Mouse (Mus musculus): Measurements from ENCODE around the gene Fryl. TPM values are rescaled to one million over a fixed set of nuclear protein-coding genes. Genes with fewer than 3 reads are reported as not detected.

The Fryl gene
- polyA plus RNA-seq, 1 experiment from 2014 or later: 20.8 TPM

DNA sequence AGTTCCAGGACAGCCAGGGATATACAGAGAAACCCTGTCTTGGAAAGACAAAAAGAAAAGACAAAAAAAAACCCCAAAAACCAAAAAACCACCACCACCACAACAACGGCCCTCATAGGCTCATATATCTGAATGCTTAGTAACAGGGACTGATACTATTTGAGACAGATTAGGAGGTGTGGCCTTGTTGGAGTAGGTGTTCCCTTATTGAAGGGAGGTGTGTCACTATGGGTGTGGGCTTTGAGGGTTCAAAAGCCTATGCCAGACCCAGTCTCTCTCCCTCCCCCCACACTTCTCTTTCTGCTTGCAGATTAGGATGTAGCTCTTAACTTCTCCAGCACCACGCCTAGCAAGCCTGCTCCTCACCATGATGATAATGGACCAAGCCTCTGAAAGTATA, 114.7 kb downstream of the Fryl start:
- H3K36me3 ChIP-seq (ENCODE audit: control insufficient read depth, insufficient read depth, low read length): 0 out of 2 replicates have a peak, but pooled peaks cover 3% of the 10 kb centered on the region
- H3K4me3 ChIP-seq (ENCODE audit: low read depth, low read length): no peak overlapping the region
- no peaks in the 10 kb centered on the region for H3K4me1 ChIP-seq (replicated peaks; ENCODE audit: control insufficient read depth, insufficient read depth)
- no peak overlapping the region for H3K4me2 ChIP-seq (replicated peaks; ENCODE audit: low read depth)
- H3K9me3 ChIP-seq (ENCODE audit: control insufficient read depth, low read length): no peaks in the 10 kb centered on the region
- no peak for TF ChIP-seq EP300 (optimal IDR thresholded peaks at IDR 0.05)
- DNase-seq (ENCODE audit: low spot score): no peak
- no peak overlapping the region for H3K27ac ChIP-seq (replicated peaks)
- no peak overlapping the region for H3K9ac ChIP-seq (ENCODE audit: low read length)
- WGBS: 92% methylated on average over 2 of the region's 2 CpGs
- no peak for ATAC-seq (ENCODE audit: low FRiP score, low TSS enrichment)
- H3K27me3 ChIP-seq (ENCODE audit: control insufficient read depth, insufficient read depth, low read length): no peaks in the 10 kb centered on the region

DNA sequence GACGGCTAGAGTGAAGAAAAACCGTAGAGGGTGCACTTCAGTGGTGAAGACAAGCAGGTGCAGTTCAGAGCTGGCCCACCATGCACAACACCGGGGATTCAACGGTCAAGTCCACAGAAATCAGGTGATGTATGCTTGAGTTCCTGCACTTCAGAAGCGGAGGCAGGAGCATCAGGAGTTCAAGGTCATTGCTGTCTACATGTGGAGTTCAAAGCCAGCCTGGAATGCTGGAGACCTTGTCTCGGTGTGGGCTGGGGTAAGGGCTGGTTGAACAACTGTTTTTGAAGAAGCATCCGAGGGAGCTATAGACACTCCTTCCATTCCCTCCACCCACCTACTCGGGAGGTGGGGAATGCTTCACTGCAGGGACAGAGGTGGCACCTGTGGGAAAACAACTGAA, 115.3 kb downstream of the Fryl start:
- no peak for TF ChIP-seq EP300 (optimal IDR thresholded peaks at IDR 0.05)
- TF ChIP-seq CTCF (IDR thresholded peaks at IDR 0.05; ENCODE audit: low read depth): no peak
- no peak overlapping the region for H3K9ac ChIP-seq (ENCODE audit: low read length)
- H3K4me2 ChIP-seq (replicated peaks; ENCODE audit: low read depth): no peak overlapping the region
- H3K4me1 ChIP-seq (replicated peaks; ENCODE audit: control insufficient read depth, insufficient read depth): no peaks in the 10 kb centered on the region
- 0 out of 2 replicates have a peak, but pooled peaks cover 3% of the 10 kb centered on the region for H3K36me3 ChIP-seq (ENCODE audit: control insufficient read depth, insufficient read depth, low read length)
- DNase-seq (ENCODE audit: low spot score): no peak
- ATAC-seq (ENCODE audit: low FRiP score, low TSS enrichment): no peak
- H3K27ac ChIP-seq (replicated peaks): no peak overlapping the region
- no peaks in the 10 kb centered on the region for H3K9me3 ChIP-seq (ENCODE audit: control insufficient read depth, low read length)
- H3K27me3 ChIP-seq (ENCODE audit: control insufficient read depth, insufficient read depth, low read length): no peaks in the 10 kb centered on the region
- 91% methylated on average over 8 of the region's 8 CpGs for WGBS
- H3K4me3 ChIP-seq (ENCODE audit: low read depth, low read length): no peak overlapping the region

DNA sequence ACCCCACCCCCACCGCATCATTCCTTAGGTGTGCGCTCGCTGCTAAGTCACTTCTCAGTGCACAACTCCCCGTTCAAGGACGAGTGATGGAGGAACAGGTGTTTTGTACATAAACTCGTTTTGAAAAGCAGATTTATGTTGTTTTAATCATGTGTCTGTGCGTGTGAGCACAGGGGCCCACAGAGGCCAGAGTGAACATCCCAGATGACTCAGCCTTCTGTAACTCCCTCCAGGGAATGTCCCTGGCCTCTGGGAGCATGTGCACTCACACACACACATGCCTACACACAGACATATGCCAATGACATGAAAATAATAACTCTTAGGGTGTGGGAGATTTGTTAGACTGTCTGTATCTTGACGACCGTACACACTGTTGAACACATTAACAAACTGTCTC, 118.9 kb downstream of the Fryl start:
- H3K27ac ChIP-seq (replicated peaks): no peak overlapping the region
- no peak overlapping the region for H3K4me3 ChIP-seq (ENCODE audit: low read depth, low read length)
- no peak overlapping the region for H3K9ac ChIP-seq (ENCODE audit: low read length)
- no peaks in the 10 kb centered on the region for H3K4me1 ChIP-seq (replicated peaks; ENCODE audit: control insufficient read depth, insufficient read depth)
- no peaks in the 10 kb centered on the region for H3K9me3 ChIP-seq (ENCODE audit: control insufficient read depth, low read length)
- no peak for DNase-seq (ENCODE audit: low spot score)
- H3K36me3 ChIP-seq (ENCODE audit: control insufficient read depth, insufficient read depth, low read length): 0 out of 2 replicates have a peak, but pooled peaks cover 3% of the 10 kb centered on the region
- H3K4me2 ChIP-seq (replicated peaks; ENCODE audit: low read depth): no peak overlapping the region
- no peak for ATAC-seq (ENCODE audit: low FRiP score, low TSS enrichment)
- TF ChIP-seq CTCF (IDR thresholded peaks at IDR 0.05; ENCODE audit: low read depth): no peak
- TF ChIP-seq EP300 (optimal IDR thresholded peaks at IDR 0.05): no peak
- 52% methylated on average over 9 of the region's 9 CpGs for WGBS
- no peaks in the 10 kb centered on the region for H3K27me3 ChIP-seq (ENCODE audit: control insufficient read depth, insufficient read depth, low read length)

DNA sequence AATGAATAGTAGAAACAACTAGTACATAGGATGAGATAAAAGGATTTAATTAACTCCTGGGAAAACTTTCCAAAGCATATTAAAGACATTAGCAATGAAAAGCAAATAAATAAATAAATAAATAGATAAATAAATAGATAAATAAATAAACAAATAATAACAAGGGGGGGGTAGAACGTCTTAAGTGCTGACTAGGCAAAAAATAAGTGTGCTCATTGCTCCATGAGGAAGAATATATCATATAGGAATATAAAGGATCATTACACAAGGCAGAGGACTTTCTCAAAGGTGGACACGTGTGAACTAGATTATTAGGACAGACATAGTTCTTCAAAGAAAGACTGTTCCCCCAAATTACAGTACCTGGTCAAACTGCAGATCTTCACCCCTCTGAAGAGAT, 120.5 kb downstream of the Fryl start:
- Histone ChIP-seq H3K27ac (replicated peaks) (no peak overlapping the region), H3K4me1 (replicated peaks; ENCODE audit: control insufficient read depth, insufficient read depth) (no peaks in the 10 kb centered on the region), H3K4me3 (ENCODE audit: low read depth, low read length) (no peak overlapping the region), H3K9me3 (ENCODE audit: control insufficient read depth, low read length) (no peaks in the 10 kb centered on the region), H3K27me3 (ENCODE audit: control insufficient read depth, insufficient read depth, low read length) (no peaks in the 10 kb centered on the region), H3K4me2 (replicated peaks; ENCODE audit: low read depth) (no peak overlapping the region), H3K36me3 (ENCODE audit: control insufficient read depth, insufficient read depth, low read length) (no peaks in the 10 kb centered on the region), H3K9ac (ENCODE audit: low read length) (no peak overlapping the region)
- no peak for ATAC-seq (ENCODE audit: low FRiP score, low TSS enrichment)
- no peak for DNase-seq (ENCODE audit: low spot score)
- WGBS: 87% methylated on average over 2 of the region's 2 CpGs
- TF ChIP-seq CTCF (IDR thresholded peaks at IDR 0.05; ENCODE audit: low read depth) (no peak), EP300 (optimal IDR thresholded peaks at IDR 0.05) (no peak)

DNA sequence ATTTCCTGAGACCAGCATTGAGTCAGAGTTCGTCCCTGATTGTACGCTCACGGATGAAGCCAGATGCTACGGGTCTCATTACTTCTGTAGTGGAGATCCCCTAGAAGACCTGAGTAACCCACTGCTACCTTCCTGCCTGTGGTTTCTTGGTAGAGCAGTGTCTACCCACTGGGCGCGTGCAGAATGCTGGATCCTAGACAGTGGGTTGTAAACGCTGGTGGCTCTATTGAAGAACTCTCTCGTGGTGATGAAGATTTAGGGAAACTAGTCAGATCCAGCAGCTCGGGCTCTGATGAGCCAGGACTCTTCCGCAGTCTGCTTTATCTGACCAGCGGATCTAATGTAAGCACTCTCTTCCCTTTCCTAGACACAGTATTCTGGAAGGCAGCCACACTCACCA, 121.3 kb downstream of the Fryl start:
- ATAC-seq (ENCODE audit: low FRiP score, low TSS enrichment): no peak
- H3K9ac ChIP-seq (ENCODE audit: low read length): no peak overlapping the region
- DNase-seq (ENCODE audit: low spot score): no peak
- no peak overlapping the region for H3K4me2 ChIP-seq (replicated peaks; ENCODE audit: low read depth)
- H3K27me3 ChIP-seq (ENCODE audit: control insufficient read depth, insufficient read depth, low read length): no peaks in the 10 kb centered on the region
- WGBS: 78% methylated on average over 11 of the region's 11 CpGs
- no peak overlapping the region for H3K27ac ChIP-seq (replicated peaks)
- TF ChIP-seq CTCF (IDR thresholded peaks at IDR 0.05; ENCODE audit: low read depth): no peak
- no peak for TF ChIP-seq EP300 (optimal IDR thresholded peaks at IDR 0.05)
- no peaks in the 10 kb centered on the region for H3K4me1 ChIP-seq (replicated peaks; ENCODE audit: control insufficient read depth, insufficient read depth)
- H3K9me3 ChIP-seq (ENCODE audit: control insufficient read depth, low read length): no peaks in the 10 kb centered on the region
- H3K36me3 ChIP-seq (ENCODE audit: control insufficient read depth, insufficient read depth, low read length): no peaks in the 10 kb centered on the region
- no peak overlapping the region for H3K4me3 ChIP-seq (ENCODE audit: low read depth, low read length)

DNA sequence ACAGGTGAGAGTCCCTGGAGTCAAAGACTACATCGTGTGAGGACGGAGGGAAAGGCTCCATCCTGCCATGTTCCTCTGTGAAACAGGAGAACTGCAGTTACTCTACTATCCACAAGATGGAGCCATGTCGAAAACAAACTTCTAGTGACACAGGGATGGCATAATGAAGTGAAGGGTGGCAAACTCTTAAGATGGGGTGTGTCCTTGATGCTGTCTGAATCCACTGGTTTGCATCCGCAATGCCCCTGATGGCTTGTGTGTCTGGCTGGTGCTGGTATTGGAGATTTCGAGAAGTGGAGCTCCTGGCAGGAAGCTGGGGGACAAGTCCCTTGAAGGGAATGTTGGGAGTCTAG, 122.6 kb downstream of the Fryl start:
- Histone ChIP-seq H3K27me3 (ENCODE audit: control insufficient read depth, insufficient read depth, low read length) (no peaks in the 10 kb centered on the region), H3K9ac (ENCODE audit: low read length) (no peak overlapping the region), H3K4me3 (ENCODE audit: low read depth, low read length) (no peak overlapping the region), H3K4me1 (replicated peaks; ENCODE audit: control insufficient read depth, insufficient read depth) (no peaks in the 10 kb centered on the region), H3K27ac (replicated peaks) (no peak overlapping the region), H3K4me2 (replicated peaks; ENCODE audit: low read depth) (no peak overlapping the region), H3K9me3 (ENCODE audit: control insufficient read depth, low read length) (no peaks in the 10 kb centered on the region), H3K36me3 (ENCODE audit: control insufficient read depth, insufficient read depth, low read length) (no peaks in the 10 kb centered on the region; the same call in 1 of the 2 replicates)
- TF ChIP-seq CTCF (IDR thresholded peaks at IDR 0.05; ENCODE audit: low read depth) (peak; percentile 93), EP300 (optimal IDR thresholded peaks at IDR 0.05) (no peak)
- DNase-seq (ENCODE audit: low spot score) (no peak), ATAC-seq (ENCODE audit: low FRiP score, low TSS enrichment) (peak; percentile 46; the same call in 1 of the 2 replicates)
- WGBS: 28% methylated on average over 5 of the region's 5 CpGs
